Mouse (Mus musculus) MEL (cell line): ENCODE data around the gene Gm38655.

Experiments
- CHD2 ChIP-seq: IDR thresholded peaks from 2 replicates; pipeline ENCODE4 v1.6.1; 2011; ENCODE audit warnings: low read length, improper control_type of control experiment
- CTCF ChIP-seq, 3 experiments: IDR thresholded peaks in 2 of 3; conservative IDR thresholded peaks in 1 of 3; 2 replicates each; pipeline ENCODE4 v1.5.1; 2011 to 2012; ENCODE audit warnings: low read length in 3 of 3, low read depth in 2 of 3, mild to moderate bottlenecking in 2 of 3, improper control_type of control experiment in 1 of 3, inconsistent platforms in 1 of 3, mixed read lengths in 1 of 3, moderate library complexity in 1 of 3; ENCODE audit not compliant: control insufficient read depth in 1 of 3, insufficient read depth in 1 of 3, poor library complexity in 1 of 3, severe bottlenecking in 1 of 3
- MAX ChIP-seq: IDR thresholded peaks from 2 replicates; pipeline ENCODE4 v1.6.1; 2011; ENCODE audit warnings: low read length, improper control_type of control experiment
- NELFE ChIP-seq: IDR thresholded peaks from 2 replicates; pipeline ENCODE4 v1.6.1; 2011; ENCODE audit warnings: low read depth, low read length, improper control_type of control experiment
- POLR2A ChIP-seq, 2 experiments: IDR thresholded peaks; 2 replicates each; pipeline ENCODE4 v1.6.1; 2011 to 2012; ENCODE audit warnings: low read length in 2 of 2, mild to moderate bottlenecking in 2 of 2, control low read depth in 1 of 2, improper control_type of control experiment in 1 of 2, low read depth in 1 of 2, moderate library complexity in 1 of 2; ENCODE audit not compliant: control insufficient read depth in 1 of 2, insufficient read depth in 1 of 2, poor library complexity in 1 of 2
- RAD21 ChIP-seq: IDR thresholded peaks from 2 replicates; pipeline ENCODE4 v1.6.1; 2011; ENCODE audit warnings: mild to moderate bottlenecking, low read depth, low read length, improper control_type of control experiment

- TF ChIP-seq RAD21 (no peak), NELFE (no peak), POLR2A (IDR thresholded peaks at IDR 0.05; ENCODE audit: control insufficient read depth in 1 of 2, insufficient read depth in 1 of 2, low read depth in 1 of 2, low read length in 2 of 2, poor library complexity in 1 of 2) (0 out of 4 replicates have a peak, but pooled peaks of 1 of the 2 experiments have one; percentile 8), CHD2 (no peak), CTCF (IDR thresholded peaks at IDR 0.05 in 2 of 3, conservative IDR thresholded peaks at IDR 0.05 in 1 of 3; ENCODE audit: control insufficient read depth in 1 of 3, insufficient read depth in 1 of 3, low read depth in 2 of 3, low read length in 3 of 3, poor library complexity in 1 of 3, severe bottlenecking in 1 of 3) (no peak), MAX (no peak)
Observed at GRCm38 (mm10) chr17:25184961-25185360, 9.7 kb upstream of the Gm38655 start.
